Mouse (Mus musculus) hindbrain, embryonic 13.5 days (tissue): ENCODE measurements around the gene Pfkfb2. TPM values are rescaled to one million over a fixed set of nuclear protein-coding genes. Genes with fewer than 3 reads are reported as not detected.
"Not testable (repeated sequence)": the region's sequence is repeated elsewhere in the genome, so short reads cannot be mapped to it uniquely, and the experiment has no call there.

ENCODE experiments used
- ATAC-seq: fragments of 200-750 bp; cut with Nextera tagmentation; 2 replicates; pipeline ENCODE4 v1.8.0; 2017; ENCODE audit warnings: moderate TSS enrichment; ENCODE audit not compliant: low FRiP score
- H3K27ac ChIP-seq: fragments of 300-500 bp; sonication (generic); 2 replicates; pipeline ENCODE4 v1.5.1; 2015; ENCODE audit warnings: inconsistent platforms, mild to moderate bottlenecking, moderate library complexity
- H3K27me3 ChIP-seq: fragments of 300-500 bp; sonication (generic); 2 replicates; pipeline ENCODE4 v1.6.1; 2015; ENCODE audit warnings: mild to moderate bottlenecking, inconsistent platforms
- H3K36me3 ChIP-seq: fragments of 300-500 bp; sonication (generic); 2 replicates; pipeline ENCODE4 v1.6.1; 2015; ENCODE audit warnings: mild to moderate bottlenecking, inconsistent platforms
- H3K4me1 ChIP-seq: fragments of 300-500 bp; sonication (generic); replicated peaks from 2 replicates; pipeline ENCODE4 v1.6.1; 2015; ENCODE audit warnings: inconsistent platforms
- H3K4me2 ChIP-seq: fragments of 300-500 bp; sonication (generic); 2 replicates; pipeline ENCODE4 v1.6.1; 2015; ENCODE audit warnings: inconsistent platforms, mild to moderate bottlenecking, moderate library complexity
- H3K4me3 ChIP-seq: fragments of 300-500 bp; sonication (generic); 2 replicates; pipeline ENCODE4 v1.5.1; 2015; ENCODE audit warnings: mild to moderate bottlenecking, inconsistent platforms
- H3K9ac ChIP-seq: fragments of 300-500 bp; sonication (generic); 2 replicates; pipeline ENCODE4 v1.6.1; 2015; ENCODE audit warnings: mild to moderate bottlenecking, inconsistent platforms
- H3K9me3 ChIP-seq: fragments of 300-500 bp; sonication (generic); 2 replicates; pipeline ENCODE4 v1.6.1; 2016; ENCODE audit warnings: inconsistent platforms
- WGBS: fragments of 180-500 bp; shearing (Covaris S2); methylation state at CpG from one replicate; pipeline ENCODE4 v1.1.7; 2015; 5-methylcytosine and 5-hydroxymethylcytosine counted together
- polyA plus RNA-seq: library from polyadenylated mRNA; unstranded; fragments of >200 nt; fragmentation: Nextera tagmentation; extraction: Ambion mirVana; gene quantifications from 2 replicates; pipeline ENCODE4 v1.2.1, GENCODE M21; 2015

Gene Pfkfb2
- polyA plus RNA-seq, 1 experiment from 2014 or later = 19.5 TPM

DNA sequence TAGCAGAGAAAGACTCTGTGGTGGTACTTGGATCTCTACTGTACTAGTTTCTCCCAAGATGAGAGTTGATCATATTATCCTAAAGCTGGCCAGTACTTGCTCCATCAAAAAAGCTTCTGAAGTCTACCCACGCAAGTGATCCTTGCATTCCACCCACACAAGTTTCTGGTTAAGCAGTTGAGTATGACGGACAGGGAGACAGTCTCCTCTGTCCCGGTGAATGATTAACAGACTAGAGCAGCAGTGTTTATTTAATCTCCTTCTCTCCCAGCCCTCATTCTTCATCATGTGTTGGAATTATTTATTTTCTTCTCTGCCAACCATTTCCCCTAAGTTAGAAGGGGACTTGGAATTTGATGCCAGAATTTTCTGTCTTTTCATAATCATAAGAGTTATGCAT, 67.6 kb downstream of the Pfkfb2 start, which contains the start of gene C4bp:
C4bp (minus strand) TSS at position 179 of the 400 bp plus-strand sequence.
- ATAC-seq = no peak
- 82% methylated on average over 3 of the region's 3 CpGs for WGBS
- no peak within 1 kb of the TSS for H3K9ac ChIP-seq
- H3K4me2 ChIP-seq = no peak within 1 kb of the TSS
- no peaks in the 10 kb centered on the region for H3K9me3 ChIP-seq
- no peaks in the 10 kb centered on the region for H3K36me3 ChIP-seq
- H3K27ac ChIP-seq = no peak within 1 kb of the TSS
- H3K27me3 ChIP-seq = no peaks in the 10 kb centered on the region
- H3K4me1 ChIP-seq = no peaks in the 10 kb centered on the region
- H3K4me3 ChIP-seq = no peak within 1 kb of the TSS

- not testable (repeated sequence) for H3K27ac ChIP-seq, H3K4me3 ChIP-seq, H3K36me3 ChIP-seq, ATAC-seq, H3K9ac ChIP-seq, H3K4me2 ChIP-seq, H3K27me3 ChIP-seq, H3K9me3 ChIP-seq, H3K4me1 ChIP-seq
- whole genome bisulfite sequencing = 40% methylated on average over 5 of the region's 5 CpGs
Measured at GRCm38 (mm10) chr1:130659641-130660040, 69.4 kb downstream of the Pfkfb2 start.

GRCm38 (mm10) chr1:130644103-130644502, 85.0 kb downstream of the Pfkfb2 start:
- Histone ChIP-seq H3K4me3 (no peak overlapping the region), H3K36me3 (no peaks in the 10 kb centered on the region), H3K27ac (no peak overlapping the region), H3K27me3 (no peaks in the 10 kb centered on the region), H3K4me1 (0 out of 2 replicates have a peak, but pooled peaks cover 4% of the 10 kb centered on the region), H3K9me3 (no peaks in the 10 kb centered on the region), H3K9ac (no peak overlapping the region), H3K4me2 (no peak overlapping the region)
- no peak for ATAC-seq
- 60% methylated on average over 4 of the region's 4 CpGs for WGBS

GRCm38 (mm10) chr1:130640967-130641366, 88.1 kb downstream of the Pfkfb2 start:
- no peak overlapping the region for H3K27ac ChIP-seq
- H3K4me2 ChIP-seq = no peak overlapping the region
- H3K4me1 ChIP-seq = 0 out of 2 replicates have a peak, but pooled peaks cover 4% of the 10 kb centered on the region
- no peak overlapping the region for H3K9ac ChIP-seq
- no peak overlapping the region for H3K4me3 ChIP-seq
- H3K27me3 ChIP-seq = no peaks in the 10 kb centered on the region
- no peaks in the 10 kb centered on the region for H3K9me3 ChIP-seq
- ATAC-seq = no peak
- no peaks in the 10 kb centered on the region for H3K36me3 ChIP-seq

Other genes starting within 250 kb of the Pfkfb2 start
- gene Zp3r, start 99.6 kb downstream of the Pfkfb2 start, polyA plus RNA-seq = not detected in 2 replicates
- not detected in 2 replicates for gene C4bp, start 67.6 kb downstream of the Pfkfb2 start, polyA plus RNA-seq
- gene Gm29427, start 13.5 kb downstream of the Pfkfb2 start, polyA plus RNA-seq = 0.16 TPM in 1 of 2 replicates, not detected in the other
- gene Yod1, start 11.9 kb downstream of the Pfkfb2 start, polyA plus RNA-seq = 18.4 and 21.7 TPM in 2 replicates
- 0.51 and 0.63 TPM in 2 replicates for gene AA986860, start 2.7 kb upstream of the Pfkfb2 start, polyA plus RNA-seq
- gene Fcamr, start 71.6 kb upstream of the Pfkfb2 start, polyA plus RNA-seq = not detected in 2 replicates
- gene Pigr, start 97.4 kb upstream of the Pfkfb2 start, polyA plus RNA-seq = not detected in 2 replicates
- 0.51 TPM in 1 of 2 replicates, not detected in the other for gene Fcmr, start 136.4 kb upstream of the Pfkfb2 start, polyA plus RNA-seq
- gene Il24, start 158.2 kb upstream of the Pfkfb2 start, polyA plus RNA-seq = not detected in 2 replicates
- not detected in 2 replicates for gene Il20, start 182.2 kb upstream of the Pfkfb2 start, polyA plus RNA-seq
- gene Il19, start 210.9 kb upstream of the Pfkfb2 start, polyA plus RNA-seq = not detected in 2 replicates